ENCODE assay signal across 11 mouse cellular contexts in genomic region chr4:136133801-136134200, GRCm38 (mm10). TPM values are rescaled to one million over a fixed set of nuclear protein-coding genes. Genes with fewer than 3 reads are reported as not detected.
DNase-seq lines count a peak whose midpoint lies in the region; ATAC-seq and TF ChIP-seq lines count a peak whose summit lies in the region.
"Had no signal": no experiment of that assay in that cellular context is flagged by ENCODE, and none has a peak within 500 bp of the region (broad histone marks: within the 10 kb centered on the region; RNA-seq: fewer than 3 reads in every experiment).

No protein-coding gene starts in this region.

- H3K36me3 ChIP-seq in kidney, postnatal 0 days (ENCODE audit: insufficient read depth, low read length), result no peaks in the 10 kb centered on the region
- H3K36me3 ChIP-seq in forebrain, embryonic 11.5 days (ENCODE audit: control insufficient read depth, insufficient read depth, low read length), result no peaks in the 10 kb centered on the region
- H3K36me3 ChIP-seq in limb, embryonic 10.5 days, result no peaks in the 10 kb centered on the region
- H3K36me3 ChIP-seq in neural tube, embryonic 14.5 days (ENCODE audit: control insufficient read depth, insufficient read depth, low read length), result no peaks in the 10 kb centered on the region
- H3K36me3 ChIP-seq: G1E had no signal

- no peaks in the 10 kb centered on the region for H3K27me3 ChIP-seq in kidney, postnatal 0 days (ENCODE audit: insufficient read depth, low read length)
- H3K27me3 ChIP-seq in forebrain, embryonic 11.5 days (ENCODE audit: control insufficient read depth, insufficient read depth, low read length), result no peaks in the 10 kb centered on the region
- H3K27me3 ChIP-seq in limb, embryonic 10.5 days (ENCODE audit: low read depth, poor library complexity, severe bottlenecking), result no peaks in the 10 kb centered on the region
- H3K27me3 ChIP-seq in neural tube, embryonic 14.5 days (ENCODE audit: control insufficient read depth, insufficient read depth, low read length), result no peaks in the 10 kb centered on the region

- H3K9ac ChIP-seq in kidney, postnatal 0 days (ENCODE audit: low read depth, low read length), result 0 out of 2 replicates have a peak overlapping the region, but pooled peaks have one; percentile 76
- peak overlapping the region; percentile 80 for H3K9ac ChIP-seq in forebrain, embryonic 11.5 days (ENCODE audit: low read length)
- H3K9ac ChIP-seq in neural tube, embryonic 14.5 days (replicated peaks; ENCODE audit: low read depth, low read length), result peak overlapping the region; percentile 8; the same call in 1 of the 2 replicates

- no peak overlapping the region for H3K4me3 ChIP-seq in kidney, postnatal 0 days (replicated peaks; ENCODE audit: low read depth, low read length)
- H3K4me3 ChIP-seq in forebrain, embryonic 11.5 days (ENCODE audit: low read depth, low read length), result no peak overlapping the region
- peak overlapping the region; percentile 56 for H3K4me3 ChIP-seq in limb, embryonic 10.5 days
- no peak overlapping the region for H3K4me3 ChIP-seq in neural tube, embryonic 14.5 days (ENCODE audit: low read depth, low read length)

- TF ChIP-seq CTCF in kidney, postnatal 0 days (IDR thresholded peaks at IDR 0.05; ENCODE audit: low read depth), result no peak

- H3K4me1 ChIP-seq in kidney, postnatal 0 days (replicated peaks; ENCODE audit: insufficient read depth, low read length), result peaks cover 31% of the 10 kb centered on the region
- peaks cover 30% of the 10 kb centered on the region for H3K4me1 ChIP-seq in forebrain, embryonic 11.5 days (replicated peaks; ENCODE audit: control insufficient read depth, insufficient read depth, low read length)
- H3K4me1 ChIP-seq in limb, embryonic 10.5 days, result peaks cover 54% of the 10 kb centered on the region
- H3K4me1 ChIP-seq in neural tube, embryonic 14.5 days (ENCODE audit: control insufficient read depth, insufficient read depth, low read length), result peaks cover 21% of the 10 kb centered on the region

- no peak for ATAC-seq in kidney, postnatal 0 days (replicated peaks; ENCODE audit: low FRiP score, low read depth)
- ATAC-seq in forebrain, embryonic 11.5 days (replicated peaks; ENCODE audit: low FRiP score), result no peak
- ATAC-seq in neural tube, embryonic 14.5 days (ENCODE audit: low read depth), result no peak

- no peak for DNase-seq in kidney, postnatal 0 days (ENCODE audit: low spot score)
- DNase-seq in kidney, adult 18-20 months, result no peak
- no peak for DNase-seq in forebrain, embryonic 11.5 days (ENCODE audit: low spot score)
- DNase-seq in limb, embryonic 10.5 days (ENCODE audit: low spot score), result no peak
- DNase-seq in cerebellum, postnatal 4 days (ENCODE audit: low spot score in 2 of 2), result no peak
- DNase-seq in urinary bladder, postnatal 4 days (ENCODE audit: low spot score in 2 of 2), result no peak
- no peak for DNase-seq in layer of hippocampus, postnatal 14 days (ENCODE audit: low spot score in 2 of 2)
- DNase-seq: lung, adult 18-20 months had no signal

- peak overlapping the region; percentile 85 for H3K4me2 ChIP-seq in kidney, postnatal 0 days (ENCODE audit: low read length)
- H3K4me2 ChIP-seq in forebrain, embryonic 11.5 days (ENCODE audit: low read depth, low read length, severe bottlenecking), result peak overlapping the region; percentile 63
- peak overlapping the region; percentile 79 for H3K4me2 ChIP-seq in neural tube, embryonic 14.5 days (ENCODE audit: low read depth, low read length)

- no peaks in the 10 kb centered on the region for H3K9me3 ChIP-seq in kidney, postnatal 0 days (replicated peaks; ENCODE audit: low read length)
- no peaks in the 10 kb centered on the region for H3K9me3 ChIP-seq in forebrain, embryonic 11.5 days (ENCODE audit: control insufficient read depth, low read length)
- 0 out of 2 replicates have a peak, but pooled peaks cover 3% of the 10 kb centered on the region for H3K9me3 ChIP-seq in limb, embryonic 10.5 days (replicated peaks)
- no peaks in the 10 kb centered on the region for H3K9me3 ChIP-seq in neural tube, embryonic 14.5 days (ENCODE audit: control insufficient read depth, low read length)

- 29% methylated on average over 9 of the region's 9 CpGs for WGBS in kidney, postnatal 0 days
- whole genome bisulfite sequencing in forebrain, embryonic 11.5 days, result 13% methylated on average over 9 of the region's 9 CpGs
- WGBS in limb, embryonic 10.5 days, result 31% methylated on average over 9 of the region's 9 CpGs
- 17% methylated on average over 9 of the region's 9 CpGs for WGBS in neural tube, embryonic 14.5 days

- H3K27ac ChIP-seq in kidney, postnatal 0 days, result peak overlapping the region; percentile 99
- H3K27ac ChIP-seq in forebrain, embryonic 11.5 days (ENCODE audit: low read depth, low read length), result peak overlapping the region; percentile 100
- H3K27ac ChIP-seq in limb, embryonic 10.5 days, result peak overlapping the region; percentile 99
- H3K27ac ChIP-seq in neural tube, embryonic 14.5 days (ENCODE audit: low read depth, low read length), result peak overlapping the region; percentile 96

RNA-seq across cellular contexts. Expression of gene Id3, which starts 9.5 kb away (rescaled TPM):
- polyA plus RNA-seq in kidney, postnatal 0 days (2015; fragmentation: Nextera tagmentation; extraction: Ambion mirVana), result 764 and 829 TPM in 2 replicates
- polyA plus RNA-seq in forebrain, embryonic 11.5 days (2014; fragmentation: Nextera tagmentation; extraction: Ambion mirVana), result 351 and 380 TPM in 2 replicates
- polyA plus RNA-seq in limb, embryonic 10.5 days (2016; fragmentation: Nextera tagmentation; extraction: Ambion mirVana), result 375 and 475 TPM in 2 replicates
- 156 and 196 TPM in 2 replicates for polyA plus RNA-seq in neural tube, embryonic 14.5 days (2014; fragmentation: Nextera tagmentation; extraction: Ambion mirVana)
- total RNA-seq in layer of hippocampus, postnatal 14 days (2021), result 10 to 100 TPM; 77.9 to 91.6 TPM
- total RNA-seq: granulocyte monocyte progenitor cell, adult 5-6 weeks had no signal
- polyA plus RNA-seq: G1E had no signal

RNA-seq across cellular contexts. Expression of gene E2f2, which starts 38.4 kb away (rescaled TPM):
- polyA plus RNA-seq in kidney, postnatal 0 days (2015; fragmentation: Nextera tagmentation; extraction: Ambion mirVana), result 3.2 and 3.8 TPM in 2 replicates
- 9.4 and 10.2 TPM in 2 replicates for polyA plus RNA-seq in forebrain, embryonic 11.5 days (2014; fragmentation: Nextera tagmentation; extraction: Ambion mirVana)
- 6.4 and 7.3 TPM in 2 replicates for polyA plus RNA-seq in limb, embryonic 10.5 days (2016; fragmentation: Nextera tagmentation; extraction: Ambion mirVana)
- 0.76 and 1.4 TPM in 2 replicates for polyA plus RNA-seq in neural tube, embryonic 14.5 days (2014; fragmentation: Nextera tagmentation; extraction: Ambion mirVana)
- total RNA-seq in layer of hippocampus, postnatal 14 days (2021), result 1 to 10 TPM; 1.1 to 1.4 TPM

Comparison
In these comparisons a context has a peak if more than half of its experiments do, and no peak if none do; other contexts are left out.
1. H3K9ac ChIP-seq: peak in every context shown above with its lines; median percentile 80 in forebrain, embryonic 11.5 days; 76 in kidney, postnatal 0 days; 8 in neural tube, embryonic 14.5 days.